Mouse (Mus musculus) spleen, adult 2 months (tissue): Measurements from ENCODE around the gene Dclk1. TPM values are rescaled to one million over a fixed set of nuclear protein-coding genes. Genes with fewer than 3 reads are reported as not detected.

ENCODE experiments used
- DNase-seq, 2 experiments: peaks; one replicate each; pipeline versions ENCODE4 v3.0.0 to v3.0.0-alpha.2; 2012 to 2021; ENCODE audit warnings: low spot score in 2 of 2, low read depth in 1 of 2
- H3K27ac ChIP-seq: fragments of 200-500 bp; 2 replicates; pipeline ENCODE4 v1.5.1; 2012; ENCODE audit warnings: low read length, inconsistent platforms; ENCODE audit not compliant: insufficient read depth
- H3K27me3 ChIP-seq: fragments of 200-500 bp; 2 replicates; pipeline ENCODE4 v1.6.1; 2012; ENCODE audit warnings: mild to moderate bottlenecking, moderate library complexity, low read length, inconsistent platforms; ENCODE audit not compliant: control insufficient read depth, insufficient read depth
- H3K36me3 ChIP-seq: fragments of 200-500 bp; 2 replicates; pipeline ENCODE4 v1.6.1; 2012; ENCODE audit warnings: mild to moderate bottlenecking, low read length, inconsistent platforms; ENCODE audit not compliant: control insufficient read depth, insufficient read depth
- H3K4me1 ChIP-seq: fragments of 200-500 bp; 2 replicates; pipeline ENCODE4 v1.6.1; 2011; ENCODE audit warnings: inconsistent platforms; ENCODE audit not compliant: control insufficient read depth, insufficient read depth, insufficient read length
- H3K4me3 ChIP-seq: fragments of 200-500 bp; 2 replicates; pipeline ENCODE4 v1.5.1; 2011; ENCODE audit warnings: mild to moderate bottlenecking, inconsistent platforms; ENCODE audit not compliant: insufficient read depth, insufficient read length; ENCODE audit errors: extremely low read depth
- CTCF ChIP-seq: fragments of 200-500 bp; IDR thresholded peaks from 2 replicates; pipeline ENCODE4 v1.5.1; 2011; ENCODE audit warnings: mild to moderate bottlenecking, inconsistent platforms; ENCODE audit not compliant: insufficient read depth, insufficient read length, insufficient replicate concordance; ENCODE audit errors: extremely low read depth
- POLR2A ChIP-seq: fragments of 200-500 bp; IDR thresholded peaks from 2 replicates; pipeline ENCODE4 v1.6.1; 2011; ENCODE audit warnings: low read depth, low read length, inconsistent platforms
- WGBS: fragments of 180-500 bp; shearing (Covaris S2); methylation state at CpG from one replicate; pipeline ENCODE4 v1.1.7; 2018; 5-methylcytosine and 5-hydroxymethylcytosine counted together
- polyA plus RNA-seq: library from polyadenylated mRNA; depleted of rRNA; stranded (reverse); fragments of >200 nt; gene quantifications from 2 replicates; pipeline ENCODE4 v1.2.3, GENCODE M21; 2012

The Dclk1 gene
- polyA plus RNA-seq, 1 experiment = 3.0 TPM

DNA sequence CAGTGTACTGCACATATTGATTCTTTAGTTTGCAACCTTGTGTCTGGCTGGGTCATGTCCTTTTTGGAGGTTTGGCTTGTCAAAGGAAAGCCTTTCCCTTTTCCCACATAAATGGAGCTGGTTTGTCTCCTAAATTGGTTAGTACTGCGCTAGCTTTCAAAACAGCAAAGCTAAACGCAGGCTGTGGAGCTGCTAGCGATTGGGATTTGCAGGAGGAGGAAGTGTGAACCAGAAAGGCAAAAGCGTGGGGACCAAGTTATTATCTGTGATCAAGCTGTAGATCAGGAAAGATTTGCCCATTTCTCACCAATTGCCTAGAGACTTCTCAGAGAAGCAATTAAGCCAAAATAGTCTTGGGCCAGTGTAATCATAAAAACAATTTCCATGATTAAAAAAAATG, 100.3 kb downstream of the Dclk1 start:
- no peaks in the 10 kb centered on the region for H3K4me1 ChIP-seq
- TF ChIP-seq CTCF (no peak), POLR2A (no peak)
- no peaks in the 10 kb centered on the region for H3K27me3 ChIP-seq
- no peak overlapping the region for H3K4me3 ChIP-seq
- WGBS = 80% methylated on average over 4 of the region's 4 CpGs
- H3K27ac ChIP-seq = no peak overlapping the region
- no peaks in the 10 kb centered on the region for H3K36me3 ChIP-seq
- DNase-seq = no peak

DNA sequence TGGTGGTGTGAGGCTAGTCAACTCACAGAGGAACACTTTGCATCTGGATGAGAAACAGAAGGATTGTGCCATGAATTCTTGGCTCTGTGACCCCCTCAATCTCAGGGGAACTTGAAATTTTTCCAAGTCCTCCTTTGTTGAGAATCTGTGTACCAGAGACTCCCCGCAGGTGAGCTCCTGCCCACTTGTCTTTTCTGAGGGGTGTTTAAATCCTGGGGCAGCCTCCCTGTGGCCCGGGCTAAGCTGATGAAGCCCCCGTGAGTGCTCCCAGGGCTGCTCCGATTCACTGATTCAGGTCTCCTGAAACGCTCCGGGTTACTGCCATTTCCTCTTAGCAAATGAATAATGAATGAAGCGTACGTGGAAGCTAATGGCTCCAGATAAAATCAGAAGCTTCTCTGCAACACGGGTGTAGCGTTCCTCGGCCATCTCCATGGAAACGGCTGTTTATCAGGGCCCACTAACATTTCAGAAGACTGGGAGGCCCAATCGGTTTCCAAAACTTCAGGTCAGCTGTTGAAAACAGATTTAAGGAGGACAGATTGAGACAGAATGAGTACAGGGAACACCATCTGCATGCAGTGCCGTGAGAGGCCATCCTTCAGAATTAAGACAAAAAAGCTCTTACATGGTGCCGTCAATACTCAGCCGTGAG, 105.3 kb downstream of the Dclk1 start:
- Histone ChIP-seq H3K4me1 (no peaks in the 10 kb centered on the region), H3K27me3 (no peaks in the 10 kb centered on the region), H3K4me3 (no peak overlapping the region), H3K27ac (no peak overlapping the region), H3K36me3 (no peaks in the 10 kb centered on the region)
- DNase-seq = no peak
- TF ChIP-seq CTCF (no peak), POLR2A (no peak)
- WGBS = 61% methylated on average over 16 of the region's 16 CpGs

DNA sequence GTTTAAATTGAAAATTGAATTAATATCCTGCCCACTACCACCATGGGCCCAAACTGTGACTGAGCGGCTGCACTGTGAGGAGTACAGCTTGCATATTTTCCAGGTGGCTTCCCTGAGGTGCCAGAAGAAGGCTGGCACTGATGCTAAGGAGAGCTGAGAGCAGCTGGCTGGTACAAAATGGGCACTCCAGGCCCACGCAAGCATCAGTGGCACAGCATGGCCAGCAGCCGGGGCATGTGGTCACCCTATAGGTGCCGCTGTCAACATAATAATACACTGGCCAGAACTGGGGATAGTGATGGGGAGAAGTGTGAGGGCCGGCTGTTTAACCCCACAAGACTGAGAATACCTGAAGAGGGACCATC, 105.8 kb downstream of the Dclk1 start:
- no peak overlapping the region for H3K27ac ChIP-seq
- no peak for TF ChIP-seq CTCF
- no peaks in the 10 kb centered on the region for H3K27me3 ChIP-seq
- DNase-seq = no peak
- no peaks in the 10 kb centered on the region for H3K4me1 ChIP-seq
- H3K4me3 ChIP-seq = no peak overlapping the region
- WGBS = 93% methylated on average over 5 of the region's 5 CpGs
- H3K36me3 ChIP-seq = no peaks in the 10 kb centered on the region

- Histone ChIP-seq H3K4me3 (no peak overlapping the region), H3K27ac (no peak overlapping the region), H3K4me1 (no peaks in the 10 kb centered on the region), H3K36me3 (no peaks in the 10 kb centered on the region), H3K27me3 (no peaks in the 10 kb centered on the region)
- no peak for TF ChIP-seq CTCF
- no peak for TF ChIP-seq POLR2A
- DNase-seq = no peak
- WGBS = 86% methylated on average over 2 of the region's 2 CpGs
These were observed 108.0 kb downstream of the Dclk1 start for GRCm38 (mm10) chr3:55350194-55350593.

DNA sequence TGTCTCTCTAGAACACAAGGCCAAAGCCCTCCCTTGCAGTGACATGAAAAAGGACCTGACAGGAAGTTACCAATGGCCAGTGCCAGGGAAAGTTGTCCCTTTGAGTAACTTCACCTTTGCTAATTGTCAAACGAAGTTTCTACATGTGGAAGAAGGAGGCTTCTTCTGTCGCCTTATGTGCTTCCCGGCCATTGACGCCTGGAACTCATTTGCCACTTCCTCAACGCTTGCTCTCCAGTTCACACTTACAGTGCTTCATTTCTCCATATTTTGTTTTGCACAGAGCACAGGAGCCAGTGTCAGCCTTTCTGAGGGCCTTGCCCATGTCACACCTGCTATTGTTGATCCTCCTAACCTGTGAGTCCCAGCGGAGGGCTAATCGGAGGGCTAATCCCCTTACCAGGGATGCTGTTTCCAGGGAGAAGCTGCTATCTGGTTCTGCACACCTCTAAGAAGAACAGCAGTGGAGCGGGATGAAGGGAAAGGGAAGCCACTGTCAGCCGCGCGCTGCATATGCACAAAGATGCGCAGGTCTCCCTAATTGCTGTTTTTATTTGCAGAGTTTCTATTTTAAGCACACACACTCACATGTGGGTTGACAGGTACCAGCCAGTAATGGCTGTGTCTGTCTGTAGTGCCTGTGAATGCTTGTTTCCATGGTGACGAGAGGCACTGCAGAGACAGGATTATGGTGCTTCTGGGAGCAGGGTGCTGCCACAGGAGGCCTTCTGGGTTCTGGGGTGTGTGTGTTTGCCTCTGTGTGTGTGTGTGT, 109.3 kb downstream of the Dclk1 start:
- no peaks in the 10 kb centered on the region for H3K4me1 ChIP-seq
- whole genome bisulfite sequencing = 91% methylated on average over 13 of the region's 13 CpGs
- H3K36me3 ChIP-seq = no peaks in the 10 kb centered on the region
- DNase-seq = no peak
- TF ChIP-seq CTCF = no peak
- TF ChIP-seq POLR2A = no peak
- no peak overlapping the region for H3K27ac ChIP-seq
- H3K27me3 ChIP-seq = no peaks in the 10 kb centered on the region
- H3K4me3 ChIP-seq = no peak overlapping the region

DNA sequence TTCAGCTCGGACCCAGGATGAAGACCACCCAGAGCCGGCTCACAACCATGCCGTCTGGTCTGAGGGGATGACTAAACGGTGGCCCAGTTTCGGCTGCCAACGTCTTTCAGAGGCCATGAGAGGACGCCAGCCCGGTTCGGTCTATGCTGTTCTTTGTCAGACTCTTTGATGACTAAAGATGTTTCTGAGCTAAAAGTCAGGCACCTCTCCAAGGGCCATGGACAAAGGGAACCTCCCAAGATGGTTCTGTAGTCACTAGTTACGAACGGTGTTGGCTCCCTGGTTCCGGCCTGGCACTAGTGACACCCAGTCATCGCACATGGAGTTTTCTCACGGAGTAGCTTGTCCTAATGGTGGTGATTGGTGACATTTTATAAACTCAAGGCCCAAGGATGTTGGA, 110.4 kb downstream of the Dclk1 start:
- TF ChIP-seq POLR2A (no peak), CTCF (no peak)
- Histone ChIP-seq H3K4me1 (no peaks in the 10 kb centered on the region), H3K4me3 (no peak overlapping the region), H3K36me3 (no peaks in the 10 kb centered on the region), H3K27ac (no peak overlapping the region), H3K27me3 (no peaks in the 10 kb centered on the region)
- whole genome bisulfite sequencing = 94% methylated on average over 14 of the region's 14 CpGs
- no peak for DNase-seq

DNA sequence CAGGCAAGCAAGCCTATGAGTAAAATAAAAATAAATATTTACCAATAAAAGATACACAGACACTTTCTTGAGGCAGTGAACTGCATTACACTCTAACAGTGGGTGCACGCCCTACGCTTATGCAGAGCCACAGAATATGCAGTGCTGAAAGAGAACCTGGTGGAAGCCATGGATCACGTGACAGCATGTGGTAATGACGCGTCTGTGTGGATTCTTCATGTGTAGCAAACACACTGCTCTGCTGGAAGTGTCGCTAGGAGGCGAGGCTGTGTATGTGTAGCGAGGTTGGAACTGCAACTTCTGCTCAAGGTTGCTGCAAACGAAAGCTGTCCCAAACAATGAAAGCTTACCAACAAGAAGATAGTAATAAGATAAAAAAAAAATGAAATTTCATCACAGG, 111.0 kb downstream of the Dclk1 start:
- no peak overlapping the region for H3K27ac ChIP-seq
- WGBS = 79% methylated on average over 9 of the region's 9 CpGs
- no peaks in the 10 kb centered on the region for H3K27me3 ChIP-seq
- DNase-seq = no peak
- no peaks in the 10 kb centered on the region for H3K4me1 ChIP-seq
- no peak for TF ChIP-seq CTCF
- TF ChIP-seq POLR2A = no peak
- no peak overlapping the region for H3K4me3 ChIP-seq
- no peaks in the 10 kb centered on the region for H3K36me3 ChIP-seq
